Mouse (Mus musculus) small intestine, adult 2 months (tissue): Measurements from ENCODE around the gene Arid2.

Experiments used
- CTCF ChIP-seq: fragments of 200-500 bp; IDR thresholded peaks from 2 replicates; pipeline ENCODE4 v1.5.1; 2012; ENCODE audit warnings: low read depth, mild to moderate bottlenecking, control low read depth, inconsistent platforms, low read length, moderate library complexity, mixed read lengths; ENCODE audit not compliant: insufficient replicate concordance, insufficient read length; ENCODE audit errors: extremely low read depth
- POLR2A ChIP-seq: fragments of 200-500 bp; IDR thresholded peaks from 2 replicates; pipeline ENCODE4 v1.6.1; 2012; ENCODE audit warnings: low read depth, mild to moderate bottlenecking, control low read depth, inconsistent platforms, low read length, moderate library complexity

DNA sequence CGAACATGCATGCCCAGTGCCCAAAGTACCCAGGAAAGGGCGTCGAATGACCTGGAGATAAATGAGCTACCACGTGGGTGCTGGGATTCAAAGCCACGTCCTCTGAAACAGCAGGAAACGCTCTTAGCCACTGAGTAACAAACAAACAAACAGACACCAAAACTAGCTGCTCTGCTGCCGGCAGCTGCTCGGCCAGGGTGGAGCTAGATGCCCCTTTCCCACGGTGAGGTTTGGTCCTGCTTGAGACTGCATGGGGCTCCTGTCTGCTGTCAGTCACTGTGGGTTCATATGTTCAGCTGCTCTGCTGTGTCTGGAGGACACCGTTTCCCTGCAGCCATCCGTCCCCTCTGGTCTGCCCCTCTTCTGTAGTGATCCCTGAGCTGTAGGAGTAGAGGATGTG lies 94.9 kb downstream of the Arid2 start:
- TF ChIP-seq POLR2A (no peak), CTCF (no peak)
